Mouse (Mus musculus) kidney, postnatal 36 days (tissue): ENCODE measurements around the gene Col23a1.

Experiments used
- DNase-seq, 2 experiments: peaks; one replicate each; pipeline ENCODE4 v3.0.0; 2021 to 2022; ENCODE audit warnings: mixed read lengths in 2 of 2

The Col23a1 gene

DNA sequence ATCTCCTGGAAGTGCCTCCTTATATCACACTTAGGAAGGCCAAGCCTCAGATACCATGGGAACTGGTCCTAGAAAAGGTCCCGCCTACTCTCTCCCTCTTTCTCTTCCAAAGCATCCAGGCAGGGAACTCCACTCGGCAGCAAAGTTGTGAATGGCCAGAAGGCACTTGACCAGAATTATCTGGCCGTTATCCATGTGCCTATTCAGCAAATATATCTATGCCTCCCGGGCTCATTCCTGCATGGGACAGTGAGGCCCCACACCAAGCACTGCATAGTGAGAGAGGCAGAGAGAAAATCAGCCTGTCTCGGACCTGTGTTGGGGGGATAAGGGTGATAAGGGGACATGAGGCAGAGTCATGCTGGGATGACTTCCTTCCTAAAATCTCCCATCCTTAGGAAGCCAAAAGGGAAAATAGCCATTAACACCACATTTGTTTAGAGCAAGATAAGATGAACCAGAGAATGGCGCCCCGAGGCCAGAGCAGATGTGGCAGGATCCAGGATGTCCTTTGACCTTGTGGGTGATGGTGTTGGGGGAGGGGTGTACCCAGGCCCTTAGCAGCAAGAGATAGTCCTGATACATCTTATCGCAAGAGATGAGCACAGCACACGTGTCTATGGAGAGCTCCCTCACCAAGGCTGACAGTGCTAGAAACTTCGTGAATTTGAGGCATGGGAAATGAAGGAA lies 196.2 kb downstream of the Col23a1 start:
- no peak for DNase-seq

DNA sequence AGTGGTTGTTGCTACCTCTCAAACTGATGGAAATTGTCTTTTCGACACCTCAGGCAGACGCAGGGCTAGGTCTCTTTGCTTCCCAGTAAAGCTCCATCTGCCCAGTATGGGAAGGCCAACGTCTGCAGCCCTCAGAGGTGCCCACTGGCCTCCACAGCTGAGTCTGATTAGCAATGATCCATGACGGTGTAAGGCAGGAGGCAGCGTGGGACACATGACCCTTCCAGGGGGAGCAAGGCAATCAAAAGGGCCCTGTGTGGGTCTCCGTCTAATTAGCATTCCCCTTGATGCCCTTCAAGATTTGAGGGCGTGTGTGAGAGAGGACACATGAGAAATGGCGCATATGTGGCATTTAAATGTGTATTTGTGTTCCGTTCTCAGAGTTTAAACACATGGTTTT lies 199.1 kb downstream of the Col23a1 start:
- DNase-seq: no peak

DNA sequence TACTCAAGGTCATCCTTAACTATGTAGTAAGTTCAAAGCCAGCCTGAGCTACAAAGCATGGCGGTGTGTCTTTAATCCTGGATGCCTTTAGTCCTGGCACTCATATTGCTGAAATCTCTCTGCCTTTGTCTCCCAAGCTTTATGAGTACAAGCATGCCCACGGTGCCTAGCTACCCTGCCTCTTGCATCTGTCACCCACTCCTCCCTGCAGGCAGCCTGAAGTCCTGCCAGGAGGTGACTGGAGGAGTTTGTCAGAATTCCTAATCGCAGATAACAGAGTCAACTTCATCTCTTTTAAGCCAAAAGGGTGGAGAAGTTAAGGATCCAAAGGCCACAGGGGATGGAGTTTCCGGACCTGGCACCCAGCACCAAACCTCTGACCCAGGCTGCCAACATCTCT lies 203.7 kb downstream of the Col23a1 start:
- DNase-seq: no peak

DNA sequence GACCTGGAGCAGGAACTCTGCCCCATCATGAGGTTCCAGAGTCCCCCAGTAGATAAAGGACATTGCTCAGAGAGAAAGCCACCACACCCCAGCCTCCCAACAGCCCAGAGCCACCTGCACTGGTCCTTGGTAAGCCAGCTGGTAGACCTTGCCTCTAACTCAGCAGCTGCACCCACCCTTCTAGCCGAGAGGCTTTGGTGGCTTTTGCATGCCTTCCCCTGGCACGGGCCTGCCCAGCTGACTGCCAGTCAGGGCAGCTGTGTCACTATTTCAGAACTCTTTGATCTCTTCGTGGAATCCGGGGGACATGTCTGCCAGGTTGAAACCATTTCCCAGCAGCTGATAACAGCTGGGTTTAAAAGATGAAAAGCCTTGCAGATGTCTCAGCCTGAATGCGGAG lies 204.5 kb downstream of the Col23a1 start:
- DNase-seq: no peak

DNA sequence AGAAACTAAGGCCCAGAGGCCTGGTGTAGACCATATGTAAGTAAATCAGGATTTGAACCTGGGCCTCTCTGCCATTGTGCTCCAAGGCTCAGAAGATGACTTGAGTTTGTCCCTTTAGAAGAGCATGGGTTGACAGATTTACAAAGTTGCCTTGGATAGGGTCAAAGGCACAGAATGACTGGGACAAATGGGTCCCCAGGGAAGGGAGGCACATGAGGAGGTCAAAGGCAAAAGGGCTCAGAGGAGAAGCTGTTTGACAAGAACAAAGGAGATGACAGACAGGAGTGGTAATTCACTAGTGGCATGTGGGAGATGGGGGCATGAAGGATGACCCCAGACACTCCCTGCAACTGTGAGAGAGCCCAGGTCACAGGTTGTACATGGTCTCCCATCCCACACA lies 210.1 kb downstream of the Col23a1 start:
- DNase-seq: no peak

DNA sequence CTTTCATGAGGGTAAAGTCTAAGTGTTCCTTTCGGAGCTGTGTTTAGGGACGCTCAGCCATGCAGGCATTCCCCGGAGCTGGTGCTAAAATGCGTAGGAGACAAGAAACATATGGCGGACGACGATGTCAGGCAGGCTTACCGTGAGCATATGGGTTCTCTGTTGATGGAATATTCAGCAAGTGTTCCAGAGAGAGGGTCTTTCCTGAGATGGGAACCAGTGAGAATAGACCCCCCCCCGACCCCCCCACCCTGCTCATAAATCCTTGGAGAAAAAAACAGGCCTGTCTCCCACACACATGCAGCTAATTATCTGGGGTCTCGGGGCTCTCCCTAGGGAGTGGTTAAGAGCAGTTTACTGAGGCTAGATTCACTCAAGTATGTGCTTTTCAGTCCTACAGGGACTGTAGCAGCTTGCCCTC lies 212.7 kb downstream of the Col23a1 start:
- DNase-seq: peak in 1 of 2 experiments; percentile 6

DNA sequence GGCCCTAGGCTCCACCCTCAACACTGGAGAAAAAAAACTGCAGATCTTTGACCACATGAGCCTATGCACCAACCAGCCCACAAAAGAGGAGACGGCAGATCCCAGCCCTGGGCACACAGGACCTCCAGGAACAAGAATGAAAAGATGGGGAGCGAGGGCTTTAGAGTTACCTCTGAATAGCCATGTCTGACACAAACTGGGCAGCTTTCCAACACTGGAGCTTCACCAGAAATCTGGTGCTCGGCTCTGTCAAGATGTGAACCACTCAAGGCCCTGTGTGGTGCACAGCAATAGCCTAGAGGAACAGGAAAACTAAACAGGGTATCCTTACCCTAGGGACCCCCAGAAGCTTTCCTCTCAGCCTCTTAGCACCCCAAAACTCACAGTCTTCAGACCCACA lies 215.2 kb downstream of the Col23a1 start:
- DNase-seq: peak in 1 of 2 experiments; percentile 9

DNA sequence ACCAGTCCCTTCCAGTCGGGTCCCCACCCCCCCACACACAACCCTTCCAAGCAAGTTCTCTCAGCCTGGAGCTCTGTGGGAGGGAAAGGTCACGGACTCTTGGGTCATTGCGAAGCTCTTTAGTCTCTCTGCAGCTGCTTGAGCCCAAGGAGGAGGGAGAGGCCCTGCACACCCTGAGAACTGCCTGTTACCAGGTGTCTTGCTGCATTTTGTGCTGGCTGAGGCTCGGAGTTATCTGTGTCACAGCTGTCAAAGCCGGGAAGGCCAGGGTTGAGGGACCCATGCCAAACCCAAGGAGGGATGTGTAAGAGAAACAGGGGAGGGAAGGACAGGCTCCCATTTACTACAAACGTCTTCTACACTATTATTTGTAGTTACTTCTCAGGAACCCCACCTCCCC lies 218.3 kb downstream of the Col23a1 start:
- no peak for DNase-seq

DNA sequence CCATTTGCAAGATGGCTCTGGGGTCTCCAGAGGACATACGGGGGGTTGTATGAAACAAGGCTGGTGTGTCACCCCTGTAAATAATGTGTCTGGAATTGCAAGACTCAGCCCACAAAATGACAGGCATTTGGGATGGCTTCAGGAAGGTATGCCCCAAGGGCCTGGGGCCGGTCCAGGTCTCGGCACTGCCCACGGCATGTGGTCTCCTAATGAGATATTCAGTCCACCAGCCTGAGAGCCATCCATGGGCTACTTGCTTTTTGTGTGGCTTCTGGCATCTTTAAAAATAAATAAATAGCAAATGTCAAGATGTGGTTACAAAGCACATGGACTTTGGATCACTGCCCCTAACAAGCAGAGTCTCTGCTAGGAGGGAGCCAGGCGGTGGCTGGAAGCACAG lies 219.5 kb downstream of the Col23a1 start:
- DNase-seq: peak in 1 of 2 experiments; percentile 12

DNA sequence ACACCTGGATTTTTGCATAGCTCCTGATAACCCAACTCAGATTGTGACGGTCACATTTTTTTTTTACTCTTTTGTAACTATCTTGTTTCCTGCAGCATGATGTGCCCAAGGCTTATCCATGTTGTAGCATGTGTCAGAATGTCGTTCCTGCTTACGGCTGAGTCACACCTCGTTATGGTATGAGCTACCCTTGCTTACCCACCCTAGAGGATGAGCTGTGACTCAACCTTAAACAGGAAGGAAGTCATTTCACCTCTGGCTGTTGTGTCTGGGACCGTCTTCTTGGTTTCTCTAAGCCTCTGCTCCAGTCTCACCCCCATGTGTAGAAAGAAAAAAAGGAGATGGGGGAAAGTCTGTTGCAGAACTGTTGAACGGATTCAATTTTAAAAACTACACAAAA lies 223.3 kb downstream of the Col23a1 start:
- no peak for DNase-seq

DNA sequence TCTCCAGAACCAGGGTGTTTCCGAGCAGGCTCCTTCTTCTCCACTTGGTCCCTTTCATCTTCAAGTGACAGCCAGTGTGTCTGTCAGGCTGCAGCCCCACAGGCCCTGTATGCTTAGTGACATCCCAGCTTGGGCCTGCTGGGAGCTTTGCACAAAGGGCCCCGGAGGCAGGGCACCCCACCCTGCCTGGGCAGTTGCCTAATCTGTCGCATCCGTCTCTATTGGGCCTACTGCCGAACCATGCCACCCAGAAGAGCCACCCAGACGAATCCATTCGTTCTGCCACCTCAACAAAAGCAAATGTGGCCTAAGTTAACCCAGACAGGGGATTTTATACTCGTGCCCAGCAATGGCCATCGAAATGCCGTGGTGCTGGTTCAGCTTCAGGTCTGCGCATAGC lies 225.6 kb downstream of the Col23a1 start:
- DNase-seq: no peak

DNA sequence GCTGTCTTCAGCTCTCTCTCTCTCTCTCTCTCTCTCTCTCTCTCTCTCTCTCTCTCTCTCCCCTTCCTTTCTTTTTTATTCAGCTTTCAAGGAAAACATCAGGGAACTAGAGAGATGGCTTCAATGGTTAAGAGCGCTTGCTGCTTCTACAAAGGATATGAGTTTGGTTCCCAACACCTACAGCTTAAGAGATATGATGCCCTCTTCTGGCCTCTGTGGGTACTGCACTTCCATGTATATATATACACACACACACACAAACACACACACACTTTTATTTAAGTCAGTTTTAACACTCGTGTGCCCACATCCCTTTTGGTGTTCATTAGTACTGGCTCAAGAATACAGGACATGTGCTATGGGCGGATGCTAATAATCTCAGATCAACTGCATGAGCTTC lies 228.4 kb downstream of the Col23a1 start:
- no peak for DNase-seq

DNA sequence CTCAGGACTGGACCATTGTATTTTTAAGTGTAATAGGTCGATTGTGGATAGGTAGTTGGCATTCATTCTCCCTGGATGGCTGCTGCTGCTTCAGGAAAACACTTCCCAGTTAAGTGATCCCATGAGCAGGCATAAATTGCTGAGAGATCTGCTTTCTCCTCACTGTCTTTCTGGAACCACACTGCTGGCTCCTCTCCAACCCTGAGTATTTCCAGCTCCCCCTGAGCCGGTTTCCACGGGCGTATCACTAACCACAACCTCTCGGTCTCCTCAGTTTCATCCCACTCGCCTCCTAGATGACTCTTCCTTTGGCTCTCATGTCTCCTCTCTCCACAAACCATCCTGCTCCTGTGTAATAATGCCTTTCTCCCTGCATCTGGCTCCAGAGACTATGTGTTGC lies 228.9 kb downstream of the Col23a1 start:
- DNase-seq: no peak

DNA sequence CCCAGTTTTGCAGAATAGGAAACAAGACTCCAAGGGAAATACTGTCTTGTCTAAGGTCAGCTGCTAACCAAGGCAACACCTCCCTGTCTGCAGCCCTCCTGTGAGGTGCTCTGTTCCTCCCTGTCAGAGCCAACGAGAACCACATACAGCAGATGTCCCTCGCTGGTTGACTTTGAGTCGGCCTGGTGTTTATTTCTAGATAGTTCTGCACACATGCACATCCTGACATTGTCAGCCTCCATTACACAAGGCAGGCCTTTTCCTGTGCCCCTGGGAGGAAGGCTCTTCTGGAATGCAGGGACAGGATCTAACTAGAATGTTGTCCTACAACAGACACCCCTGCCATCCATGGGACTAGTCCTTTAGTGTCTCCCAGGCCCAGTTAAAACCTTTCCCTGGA lies 231.7 kb downstream of the Col23a1 start:
- DNase-seq: no peak

DNA sequence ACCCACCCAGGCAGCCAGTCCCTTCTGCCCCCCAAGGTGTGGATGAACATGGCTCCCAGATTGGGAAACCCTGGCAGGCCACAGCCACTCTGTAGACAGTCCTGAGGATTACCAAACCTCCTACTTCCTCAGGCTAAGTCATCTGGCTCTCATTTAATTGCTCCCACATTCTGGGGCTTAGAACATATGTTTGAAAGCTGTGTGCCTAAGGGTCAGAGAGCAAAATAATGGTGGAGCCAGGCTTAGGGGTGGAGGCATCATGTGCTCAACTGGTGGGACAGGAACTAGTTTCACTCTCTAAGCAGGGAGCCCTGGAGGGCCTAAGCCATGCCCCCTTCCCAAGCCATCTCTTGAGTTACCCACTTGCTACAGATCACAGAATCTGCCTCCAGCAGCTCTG lies 233.5 kb downstream of the Col23a1 start:
- no peak for DNase-seq

DNA sequence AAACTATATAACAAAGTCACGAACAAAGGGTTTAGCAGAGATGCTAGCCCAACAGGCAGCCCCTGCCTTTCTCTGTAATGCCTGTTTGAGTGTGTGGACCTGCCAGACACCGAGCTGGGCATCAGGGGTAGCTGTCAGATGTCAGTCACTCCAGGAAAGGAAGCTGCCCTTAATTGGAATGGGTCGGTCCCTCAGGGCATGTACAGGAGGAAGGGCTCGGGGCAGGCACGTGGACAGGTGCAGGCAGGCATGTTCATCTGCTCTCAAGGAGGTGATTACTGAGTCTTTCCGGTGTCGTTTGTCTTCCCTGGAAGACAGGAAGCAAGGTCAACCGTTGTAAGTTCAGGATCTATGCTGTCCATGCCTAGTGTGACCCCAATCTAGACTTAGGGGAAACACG lies 233.9 kb downstream of the Col23a1 start:
- no peak for DNase-seq

DNA sequence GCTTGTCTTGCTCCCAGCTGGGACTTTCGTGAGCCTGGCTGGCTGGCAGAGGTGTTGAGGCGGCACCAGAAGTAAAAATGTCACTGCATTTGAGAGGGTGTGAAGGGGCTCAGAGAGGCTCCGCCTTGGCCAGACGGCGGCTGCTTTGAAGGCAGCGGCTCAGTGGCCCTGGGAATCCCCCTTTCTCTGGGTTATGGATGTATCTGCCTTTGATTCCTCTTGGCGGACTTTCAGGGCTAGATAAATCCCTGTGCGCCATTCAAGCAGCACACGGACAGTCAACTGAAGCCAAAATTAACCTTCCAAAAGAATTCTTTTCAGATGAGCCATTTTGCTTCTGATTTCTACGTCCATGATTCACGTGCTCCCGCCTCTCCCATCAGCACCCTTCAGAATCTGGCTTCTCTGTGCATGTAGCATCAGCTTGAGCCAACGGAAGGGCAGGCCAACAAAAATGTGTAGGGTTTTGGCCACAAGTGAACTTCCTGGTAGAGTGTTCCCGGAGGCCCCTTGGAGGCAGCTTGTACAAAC lies 237.0 kb downstream of the Col23a1 start:
- no peak for DNase-seq

DNA sequence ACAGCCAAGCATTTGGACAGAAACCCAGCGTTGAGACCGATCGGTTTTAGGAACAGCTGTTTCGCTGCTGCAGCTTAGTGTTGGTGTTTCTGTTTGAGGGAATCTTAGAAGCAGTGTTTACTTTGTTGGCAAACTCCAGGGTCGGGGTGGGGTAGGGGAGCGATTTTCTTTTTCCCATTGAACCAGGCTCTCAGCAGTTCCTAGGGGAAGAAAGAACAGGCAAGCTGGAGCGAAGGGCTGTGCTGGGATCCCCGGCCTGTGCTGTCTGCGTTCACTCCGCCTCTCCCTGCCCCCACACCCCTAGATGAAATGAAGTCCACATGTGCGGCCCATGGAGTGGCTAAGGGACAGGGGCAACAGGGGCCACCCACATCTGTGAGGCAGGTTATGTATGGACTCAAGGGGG lies 243.4 kb downstream of the Col23a1 start:
- no peak for DNase-seq

DNA sequence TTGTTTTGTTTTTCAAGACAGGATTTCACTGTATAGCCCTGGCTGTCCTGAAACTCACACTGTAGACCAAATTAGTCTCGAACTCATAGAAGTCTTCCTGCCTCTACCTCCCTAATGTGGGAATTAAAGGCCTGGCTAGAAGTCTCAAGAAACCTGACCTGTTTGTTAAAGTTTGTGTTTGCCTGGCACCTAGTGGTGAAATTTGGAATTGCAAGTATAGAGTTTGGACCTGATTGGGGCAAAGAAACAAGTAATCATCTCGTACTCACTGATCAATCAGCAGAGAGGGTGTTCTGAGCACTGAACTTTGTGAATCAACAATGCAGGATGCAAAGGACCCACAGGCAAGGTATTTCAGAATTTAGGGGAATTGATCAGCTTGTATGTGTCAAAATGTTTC lies 244.6 kb downstream of the Col23a1 start:
- DNase-seq: peak; percentile 63 to 68

DNA sequence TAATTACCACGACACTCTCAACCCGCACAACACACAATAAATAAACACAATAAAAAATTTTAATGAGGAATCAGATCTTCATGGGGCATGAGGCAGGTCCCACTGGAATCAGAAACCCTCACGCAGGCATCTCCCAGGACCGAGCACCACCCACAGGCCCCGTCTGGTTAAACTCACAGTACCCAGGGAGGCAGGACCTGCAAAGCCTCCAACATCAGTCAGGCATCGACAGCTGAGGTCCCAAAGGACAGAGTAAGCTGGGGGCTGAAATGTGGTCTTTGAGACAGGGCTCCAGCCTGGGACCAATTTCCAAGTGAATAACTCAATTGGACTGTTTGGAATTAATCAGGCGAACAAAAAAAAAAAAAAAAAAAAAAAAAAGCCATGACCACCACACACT lies 248.7 kb downstream of the Col23a1 start:
- DNase-seq: no peak

DNA sequence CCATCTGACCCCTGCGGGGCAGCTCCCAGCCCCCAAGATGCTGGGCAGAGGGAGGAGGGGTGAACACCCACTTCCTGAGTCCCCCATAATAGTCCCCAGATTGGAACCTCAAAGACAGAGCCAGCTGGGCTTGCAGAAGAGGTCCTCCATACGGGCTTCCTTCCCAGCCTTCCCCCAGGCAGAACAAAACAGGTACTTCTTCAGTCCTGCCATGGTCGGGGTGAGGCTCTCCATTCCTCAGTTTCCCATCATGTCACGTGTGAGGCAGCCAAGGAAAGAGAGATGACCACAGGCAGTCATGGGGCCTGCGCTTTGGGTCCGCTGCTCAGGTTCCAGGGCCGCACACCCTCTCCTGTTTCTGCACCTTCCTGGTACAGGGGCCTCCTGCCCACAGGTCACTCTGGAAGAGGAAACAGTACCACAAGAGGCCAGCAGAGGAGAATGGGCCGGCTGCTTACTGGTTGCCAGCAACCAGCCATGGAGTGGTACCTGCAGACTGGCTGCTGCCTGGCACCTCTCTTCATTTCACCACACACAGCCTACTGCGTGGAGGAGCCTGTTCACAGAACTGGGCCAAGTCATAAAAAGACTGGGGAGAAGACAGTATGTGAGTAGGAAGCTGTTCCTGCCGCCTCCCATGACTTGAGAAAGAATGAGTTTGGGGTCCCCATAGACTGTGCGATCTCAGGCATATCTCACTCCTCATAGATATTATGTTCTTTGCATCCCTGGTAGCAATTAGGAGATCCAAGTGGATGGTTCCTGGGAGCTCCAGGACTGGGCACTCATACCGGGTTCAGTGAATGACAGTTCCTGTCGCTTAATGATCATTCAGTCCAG lies 249.4 kb downstream of the Col23a1 start:
- DNase-seq: no peak

DNA sequence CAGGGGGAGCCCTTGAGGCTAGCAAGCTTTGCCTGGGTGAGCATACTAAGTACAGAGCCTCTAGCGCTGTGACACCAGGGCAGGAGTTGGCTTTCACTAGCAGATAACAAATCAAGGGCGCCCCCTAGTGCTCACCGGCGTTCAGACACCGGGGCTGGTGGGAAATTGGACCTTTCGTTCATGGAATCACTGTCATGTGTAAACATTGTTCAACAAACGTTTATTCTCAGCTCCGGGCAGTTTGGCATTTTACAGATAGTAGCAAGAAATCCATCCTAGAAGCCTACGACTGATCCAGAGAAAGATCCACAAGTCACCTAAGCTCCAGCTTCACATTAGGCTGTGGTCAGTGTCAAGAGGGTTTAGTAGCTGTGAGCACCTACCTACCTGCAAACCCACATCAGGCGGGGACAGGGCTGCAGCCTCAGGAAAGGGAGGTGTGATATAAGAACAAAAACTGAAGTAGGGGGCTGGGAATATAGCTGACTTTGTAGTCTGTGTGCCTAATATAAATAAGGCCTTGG lies 250.1 kb downstream of the Col23a1 start:
- DNase-seq: peak; percentile 98 to 99

DNA sequence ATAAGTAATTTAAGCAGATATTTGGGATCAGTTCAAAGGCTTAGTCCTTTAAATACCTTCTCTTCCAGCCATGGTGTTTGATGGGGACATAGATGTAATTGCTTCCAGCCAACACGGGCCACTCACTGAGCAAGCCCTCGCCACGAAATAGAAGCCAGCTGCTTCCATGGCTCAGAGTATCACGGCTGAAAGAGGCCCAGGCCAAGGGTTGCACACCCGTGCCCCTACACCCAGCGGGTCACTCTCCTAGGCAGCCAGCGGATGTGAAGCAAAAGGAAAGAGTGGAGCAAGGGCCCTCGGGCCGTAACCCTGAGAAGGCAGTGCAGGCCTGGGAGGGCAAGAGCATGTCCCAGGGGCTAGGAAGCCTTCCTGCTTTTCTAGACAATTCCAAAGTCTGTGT lies 252.7 kb downstream of the Col23a1 start:
- DNase-seq: peak; percentile 14 to 39

DNA sequence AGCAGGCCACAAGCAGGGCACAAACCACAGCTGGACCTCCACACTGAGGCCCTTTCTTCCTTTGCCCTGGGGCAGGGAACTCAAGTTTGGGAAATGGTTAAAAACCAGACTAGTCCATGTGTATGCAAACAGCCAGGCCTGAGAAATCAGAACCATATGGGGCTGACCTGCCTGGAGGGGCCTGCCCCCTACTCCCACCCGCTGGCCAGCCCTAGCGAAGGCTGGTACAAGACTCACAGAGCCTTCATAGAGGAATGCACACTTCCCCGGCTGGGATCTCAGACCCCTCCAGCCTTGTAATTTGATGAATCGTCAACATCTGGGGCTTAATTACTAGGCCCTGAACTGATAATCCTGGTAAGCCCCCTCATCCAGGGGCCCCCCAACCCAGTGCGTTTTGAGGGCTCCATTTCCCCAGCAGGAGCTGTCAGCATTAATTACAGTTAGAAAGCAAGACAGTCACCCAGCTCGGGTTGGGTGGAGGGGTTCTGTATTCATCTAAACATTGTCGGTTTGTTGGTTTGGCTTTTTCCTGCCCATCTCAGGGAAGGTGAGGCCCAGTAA lies 253.8 kb downstream of the Col23a1 start:
- DNase-seq: no peak
